Mouse (Mus musculus): ENCODE measurements around the gene Slc25a40. TPM values are rescaled to one million over a fixed set of nuclear protein-coding genes. Genes with fewer than 3 reads are reported as not detected.

The Slc25a40 gene
- polyA plus RNA-seq, 1 experiment, result 2.8 TPM

GRCm38 (mm10) chr5:8489471-8490110 lies 66.9 kb downstream of the Slc25a40 start:
- no peak for DNase-seq (ENCODE audit: low read depth)

- no peak for DNase-seq (ENCODE audit: low read depth)
Measured at GRCm38 (mm10) chr5:8491778-8492177, 69.1 kb downstream of the Slc25a40 start.

Other genes with a start within 250 kb of the Slc25a40 start
- gene Adam22, start 54.7 kb upstream of the Slc25a40 start, polyA plus RNA-seq (2012; rRNA removed), result 0.85 and 0.90 TPM in 2 replicates
- gene Dbf4, start 134 bp upstream of the Slc25a40 start, polyA plus RNA-seq (2012; rRNA removed), result 1.5 and 1.8 TPM in 2 replicates
- gene Rundc3b, start 200.1 kb downstream of the Slc25a40 start, polyA plus RNA-seq (2012; rRNA removed), result 0.30 and 0.32 TPM in 2 replicates
- 5.2 and 5.8 TPM in 2 replicates for gene Abcb1a, start 237.2 kb downstream of the Slc25a40 start, polyA plus RNA-seq (2012; rRNA removed)

Data from gonadal fat pad, adult 2 months (tissue).